Mouse (Mus musculus): ENCODE data around the gene Vasp. TPM values are rescaled to one million over a fixed set of nuclear protein-coding genes. Genes with fewer than 3 reads are reported as not detected.
"Not testable (repeated sequence)": the region's sequence is repeated elsewhere in the genome, so short reads cannot be mapped to it uniquely, and the experiment has no call there.

Vasp gene
- total RNA-seq, 2 experiments from 2014 or later: 26.7 to 27.7 TPM

- no peak for DNase-seq
Measured at GRCm38 (mm10) chr7:19304501-19305412, 33.1 kb upstream of the Vasp start.

DNA sequence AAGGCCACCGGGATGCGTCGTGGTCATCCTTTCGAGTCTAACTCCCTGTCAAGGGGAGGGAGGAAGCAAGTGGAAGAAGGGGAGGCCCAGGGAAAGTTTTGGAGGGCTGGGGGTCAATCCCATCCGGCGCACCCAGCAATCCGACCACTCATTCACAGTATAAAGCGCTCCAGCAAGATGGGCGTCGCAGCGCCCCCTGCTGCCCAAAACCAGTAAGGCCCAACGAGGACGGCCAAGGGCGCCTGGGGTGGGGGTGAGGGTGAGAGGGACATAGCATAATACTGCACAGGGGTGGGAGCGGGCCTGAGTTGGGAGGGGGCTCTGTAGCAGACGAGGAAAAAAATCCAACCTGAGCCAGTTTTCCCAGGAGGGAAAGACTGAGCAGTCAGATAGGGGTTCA is 32.2 kb upstream of the Vasp start:
- DNase-seq: peak; percentile 75 to 93

GRCm38 (mm10) chr7:19303046-19303305 is 31.4 kb upstream of the Vasp start:
- DNase-seq: no peak

GRCm38 (mm10) chr7:19302264-19303045 is 30.8 kb upstream of the Vasp start:
- DNase-seq: no peak

- no peak for DNase-seq
Measured at GRCm38 (mm10) chr7:19301461-19302263, 30.0 kb upstream of the Vasp start.

- peak; percentile 78 to 90 for DNase-seq
Measured at GRCm38 (mm10) chr7:19300501-19301421, 29.1 kb upstream of the Vasp start.

DNA sequence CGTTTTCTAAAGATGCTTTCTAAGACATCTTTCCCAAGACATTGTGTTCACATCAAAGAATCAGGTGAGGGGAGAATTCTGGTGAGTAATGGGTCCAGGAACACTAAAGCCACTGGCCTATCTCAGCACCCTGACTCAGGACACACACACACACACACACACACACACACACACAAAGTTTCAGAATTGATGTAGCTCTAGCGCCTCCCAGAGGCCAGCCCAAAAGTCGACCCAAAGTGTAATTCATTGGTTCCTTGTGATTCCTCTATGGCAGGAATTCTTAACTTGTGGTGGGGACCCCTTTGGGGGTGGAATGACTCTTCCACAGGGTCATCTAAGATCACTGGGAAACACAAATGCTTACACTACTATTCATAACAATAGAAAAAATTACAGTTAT is 27.6 kb upstream of the Vasp start:
- DNase-seq: peak in 1 of 2 experiments; percentile 68

GRCm38 (mm10) chr7:19297794-19298193 is 26.2 kb upstream of the Vasp start:
- DNase-seq: no peak

DNA sequence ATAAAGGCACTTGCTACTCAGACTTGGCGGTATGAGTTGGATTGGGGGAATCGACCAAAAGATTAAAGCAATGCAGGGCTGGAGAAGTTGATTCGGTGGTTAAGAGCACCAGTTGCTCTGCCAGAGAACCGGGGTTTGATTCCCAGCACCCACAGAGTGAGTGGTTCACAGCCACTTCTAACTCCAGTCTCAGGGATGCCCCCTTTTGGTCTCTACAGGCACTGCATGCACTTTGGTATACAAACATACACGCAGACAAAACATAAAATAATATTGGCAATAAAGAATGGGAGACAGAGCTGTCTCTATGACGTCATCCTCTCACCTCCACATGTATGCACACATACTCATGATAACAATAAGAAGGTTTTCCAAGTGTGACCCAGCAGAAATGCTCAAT is 25.4 kb upstream of the Vasp start:
- no peak for DNase-seq

DNA sequence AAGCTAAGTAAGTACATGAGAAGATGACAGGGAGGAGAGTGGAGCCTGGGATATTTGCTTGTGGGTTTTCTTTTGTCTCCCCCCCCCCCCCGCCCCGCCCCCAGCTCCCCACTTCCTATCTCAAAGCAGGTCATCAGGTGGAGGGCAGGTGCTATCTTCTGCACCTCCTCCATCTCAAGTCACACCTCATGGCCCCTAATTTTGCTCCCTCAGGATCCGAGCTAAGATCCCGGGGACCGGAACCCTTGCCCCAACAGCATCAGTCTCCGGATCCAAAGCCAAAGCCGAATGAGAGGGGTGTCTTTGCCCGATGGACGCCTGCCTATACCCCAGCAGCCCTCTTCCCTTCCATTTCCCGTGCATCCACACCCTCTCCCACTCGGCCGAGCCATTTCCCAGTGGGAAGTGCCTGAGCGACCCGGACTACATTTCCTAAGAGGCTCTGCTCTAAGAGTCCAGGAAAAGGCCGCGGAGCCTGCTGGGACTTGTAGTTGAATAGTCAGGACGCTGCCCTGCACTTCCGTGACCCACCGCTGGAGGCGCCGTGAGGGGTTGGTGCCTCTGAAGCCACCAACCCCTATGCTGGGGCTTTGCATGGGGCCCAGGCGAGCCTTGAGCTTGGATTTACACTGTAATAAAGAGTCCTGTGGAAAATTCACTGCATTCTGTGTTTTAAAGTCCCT is 24.0 kb upstream of the Vasp start:
- peak; percentile 96 to 100 for DNase-seq

- DNase-seq: peak; percentile 73 to 83
Measured at GRCm38 (mm10) chr7:19290969-19291596, 19.5 kb upstream of the Vasp start.

- DNase-seq: peak in 1 of 2 experiments; percentile 79
Measured at GRCm38 (mm10) chr7:19284763-19285162, 13.1 kb upstream of the Vasp start.

GRCm38 (mm10) chr7:19283406-19283804 is 11.8 kb upstream of the Vasp start:
- DNase-seq: no peak

DNA sequence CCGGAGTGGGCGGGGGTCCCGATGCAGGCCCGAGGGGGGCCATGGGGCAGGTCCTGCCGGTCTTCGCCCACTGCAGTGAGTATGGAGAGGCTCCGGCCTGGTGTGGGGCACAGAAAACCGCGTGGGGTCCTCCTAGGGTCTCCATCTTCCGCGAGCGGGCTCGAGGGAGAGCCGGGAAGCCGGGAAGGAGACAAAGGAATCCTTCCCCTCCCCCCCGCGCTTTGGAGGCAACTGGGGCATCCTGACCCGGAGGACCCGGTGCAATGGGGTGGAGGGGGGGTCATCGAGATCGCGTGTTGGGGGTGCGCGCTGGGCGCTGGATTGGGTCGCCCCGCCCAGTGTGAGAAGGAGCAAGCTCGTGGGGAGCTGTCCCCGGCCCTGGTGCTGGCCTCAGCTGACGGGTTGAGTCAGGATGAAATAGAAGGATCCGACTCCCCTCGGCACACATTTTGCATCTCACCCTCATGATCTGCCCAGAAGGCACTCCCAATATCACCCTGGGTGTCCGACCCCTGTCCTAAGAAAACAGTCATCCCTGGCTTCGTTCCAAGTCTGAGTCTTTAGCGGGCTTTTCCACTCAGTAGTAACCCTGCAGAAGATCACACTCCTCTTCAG is 11.3 kb upstream of the Vasp start:
- peak in 1 of 2 experiments; percentile 77 for DNase-seq

GRCm38 (mm10) chr7:19282385-19282784 is 10.8 kb upstream of the Vasp start, which contains the start of gene Rtn2:
Rtn2 (plus strand) TSS chr7:19282624.
- peak; percentile 73 for DNase-seq

DNA sequence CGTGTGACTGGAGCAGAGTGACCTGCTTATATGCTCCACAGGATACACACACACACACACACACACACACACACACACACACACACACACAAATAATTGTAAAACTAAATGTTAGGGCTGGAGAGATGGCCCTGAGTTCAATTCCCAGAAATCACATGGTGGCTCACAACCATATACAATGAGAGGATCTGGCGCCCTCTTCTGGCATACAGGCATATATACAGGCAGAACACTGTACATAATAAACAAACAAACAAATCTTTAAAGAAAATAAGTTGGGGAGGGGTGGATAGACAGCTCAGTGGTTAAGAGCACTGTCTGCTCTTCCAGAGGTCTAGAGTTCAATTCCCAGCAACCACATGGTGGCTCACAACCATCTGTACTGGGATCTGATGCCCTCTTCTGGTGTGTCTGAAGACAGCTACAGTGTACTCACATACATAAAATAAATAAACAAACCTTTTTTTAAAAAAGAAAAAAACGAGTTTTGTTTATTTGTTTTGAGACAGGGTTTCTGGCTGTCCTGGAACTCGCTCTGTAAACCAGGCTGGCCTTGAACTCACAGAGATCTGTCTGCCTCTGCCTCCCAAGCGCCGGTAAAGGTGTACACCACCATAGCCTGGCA is 10.2 kb upstream of the Vasp start:
- DNase-seq: not testable (repeated sequence)

DNA sequence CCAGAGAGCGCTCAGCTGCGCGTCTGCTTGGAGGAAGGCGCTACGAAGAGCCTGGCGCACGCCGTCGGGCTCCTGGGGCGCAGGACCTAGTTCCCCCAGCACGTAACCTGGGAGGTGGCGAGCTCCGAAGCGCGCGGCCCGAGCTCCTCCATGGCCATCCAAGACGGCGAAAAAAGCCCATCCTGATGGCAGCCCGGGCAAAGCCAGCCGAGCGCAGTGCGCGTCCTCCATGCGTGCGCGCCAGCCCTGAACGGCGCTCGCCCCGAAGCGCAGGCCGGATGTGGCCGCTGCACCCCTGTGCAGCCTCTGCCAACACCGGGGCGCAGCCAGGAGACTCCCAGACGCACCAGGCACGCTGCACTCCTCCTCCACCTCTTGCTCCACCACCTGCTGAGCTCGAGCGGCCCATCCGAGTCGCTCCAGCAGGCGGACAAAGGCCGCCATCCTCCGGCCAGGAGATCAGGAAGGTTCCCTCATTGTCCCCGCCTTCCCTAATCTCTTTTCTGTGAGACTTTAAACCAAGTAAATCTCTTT is 8.0 kb upstream of the Vasp start, which contains the start of gene Ppm1n:
TSS of gene Ppm1n (minus strand) at position 484 of the 534 bp plus-strand sequence.
- DNase-seq: no peak

DNA sequence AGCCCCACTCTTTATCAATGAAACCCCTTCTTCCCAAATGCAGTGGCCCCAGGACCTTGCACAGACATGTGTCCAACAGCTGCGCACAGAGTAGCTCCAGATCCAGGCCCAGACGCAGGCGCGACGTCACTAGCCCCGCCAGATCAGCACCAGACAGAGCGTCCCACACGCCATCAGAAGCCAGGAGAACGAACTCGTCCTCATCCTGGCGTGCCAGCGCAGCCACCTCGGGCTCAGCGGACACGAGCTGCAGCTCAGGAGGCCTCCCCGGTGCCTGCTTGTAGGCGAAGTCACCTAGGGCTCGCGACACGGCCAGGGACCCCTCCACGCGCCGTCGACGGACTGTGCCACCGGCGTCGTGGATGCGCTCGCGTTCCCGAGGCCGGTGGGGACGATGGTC is 7.4 kb upstream of the Vasp start:
- no peak for DNase-seq

- DNase-seq: no peak
Measured at GRCm38 (mm10) chr7:19276253-19276652, 4.6 kb upstream of the Vasp start.
